Mouse (Mus musculus): ENCODE results near the gene Agtpbp1. TPM values are rescaled to one million over a fixed set of nuclear protein-coding genes. Genes with fewer than 3 reads are reported as not detected.
A peak's percentile ranks its signal among the peaks of the same experiment; 100 is the strongest.

The Agtpbp1 gene
- polyA plus RNA-seq, 1 experiment from 2014 or later, result 13.3 TPM

- no peak overlapping the region for H3K27ac ChIP-seq
- H3K9me3 ChIP-seq (replicated peaks), result no peaks in the 10 kb centered on the region
- no peak overlapping the region for H3K4me2 ChIP-seq
- no peak for ATAC-seq (replicated peaks; ENCODE audit: low FRiP score)
- H3K27me3 ChIP-seq, result no peaks in the 10 kb centered on the region
- 88% methylated on average over 6 of the region's 6 CpGs for WGBS
- H3K36me3 ChIP-seq, result no peaks in the 10 kb centered on the region
- H3K4me1 ChIP-seq, result no peaks in the 10 kb centered on the region
- no peak overlapping the region for H3K4me3 ChIP-seq (replicated peaks)
- H3K9ac ChIP-seq, result no peak overlapping the region
Observed at GRCm38 (mm10) chr13:59571107-59571506, 13.9 kb downstream of the Agtpbp1 start.

- ATAC-seq (replicated peaks; ENCODE audit: low FRiP score), result no peak
- Histone ChIP-seq H3K9me3 (replicated peaks) (no peaks in the 10 kb centered on the region), H3K4me3 (replicated peaks) (no peak overlapping the region), H3K36me3 (no peaks in the 10 kb centered on the region), H3K27ac (no peak overlapping the region), H3K4me1 (0 out of 2 replicates have a peak, but pooled peaks cover 4% of the 10 kb centered on the region), H3K27me3 (no peaks in the 10 kb centered on the region), H3K4me2 (no peak overlapping the region), H3K9ac (no peak overlapping the region)
- WGBS, result 44% methylated on average over 9 of the region's 9 CpGs
Observed at GRCm38 (mm10) chr13:59565945-59566520, 19.0 kb downstream of the Agtpbp1 start.

- ATAC-seq (replicated peaks; ENCODE audit: low FRiP score), result no peak
- 70% methylated on average over 10 of the region's 10 CpGs for WGBS
- Histone ChIP-seq H3K9ac (no peak overlapping the region), H3K4me1 (0 out of 2 replicates have a peak, but pooled peaks cover 4% of the 10 kb centered on the region), H3K36me3 (no peaks in the 10 kb centered on the region), H3K4me2 (no peak overlapping the region), H3K27ac (no peak overlapping the region), H3K9me3 (replicated peaks) (no peaks in the 10 kb centered on the region), H3K27me3 (no peaks in the 10 kb centered on the region), H3K4me3 (replicated peaks) (no peak overlapping the region)
Observed at GRCm38 (mm10) chr13:59564923-59565322, 20.1 kb downstream of the Agtpbp1 start.

- Histone ChIP-seq H3K27ac (no peak overlapping the region), H3K9me3 (replicated peaks) (no peaks in the 10 kb centered on the region)
Observed at GRCm38 (mm10) chr13:59564505-59564904, 20.5 kb downstream of the Agtpbp1 start.

GRCm38 (mm10) chr13:59562471-59562870 lies 22.6 kb downstream of the Agtpbp1 start:
- H3K4me1 ChIP-seq, result peaks cover 10% of the 10 kb centered on the region; the same call in 1 of the 2 replicates
- no peaks in the 10 kb centered on the region for H3K36me3 ChIP-seq
- H3K27me3 ChIP-seq, result no peaks in the 10 kb centered on the region
- ATAC-seq (replicated peaks; ENCODE audit: low FRiP score), result no peak
- no peaks in the 10 kb centered on the region for H3K9me3 ChIP-seq (replicated peaks)
- no peak overlapping the region for H3K27ac ChIP-seq
- no peak overlapping the region for H3K4me3 ChIP-seq (replicated peaks)
- no peak overlapping the region for H3K9ac ChIP-seq
- WGBS, result 89% methylated on average over 2 of the region's 2 CpGs
- H3K4me2 ChIP-seq, result no peak overlapping the region

More at GRCm38 (mm10) chr13:59564505-59564904, 20.5 kb downstream of the Agtpbp1 start:
- Histone ChIP-seq H3K36me3 (no peaks in the 10 kb centered on the region), H3K9ac (no peak overlapping the region), H3K4me3 (replicated peaks) (no peak overlapping the region), H3K4me1 (0 out of 2 replicates have a peak, but pooled peaks cover 4% of the 10 kb centered on the region), H3K27me3 (no peaks in the 10 kb centered on the region), H3K4me2 (no peak overlapping the region)
- WGBS, result 75% methylated on average over 4 of the region's 4 CpGs
- ATAC-seq (replicated peaks; ENCODE audit: low FRiP score), result no peak

- H3K9ac ChIP-seq, result no peak overlapping the region
- H3K36me3 ChIP-seq, result no peaks in the 10 kb centered on the region
- no peak overlapping the region for H3K27ac ChIP-seq
- no peak overlapping the region for H3K4me3 ChIP-seq (replicated peaks)
- WGBS, result 93% methylated on average over 5 of the region's 5 CpGs
- H3K4me2 ChIP-seq, result no peak overlapping the region
- H3K27me3 ChIP-seq, result no peaks in the 10 kb centered on the region
- peaks cover 25% of the 10 kb centered on the region for H3K4me1 ChIP-seq
- ATAC-seq (replicated peaks; ENCODE audit: low FRiP score), result no peak
- H3K9me3 ChIP-seq (replicated peaks), result no peaks in the 10 kb centered on the region
Observed at GRCm38 (mm10) chr13:59558776-59559175, 26.3 kb downstream of the Agtpbp1 start.

- Histone ChIP-seq H3K9me3 (replicated peaks) (no peaks in the 10 kb centered on the region), H3K4me1 (peaks cover 25% of the 10 kb centered on the region), H3K4me2 (peak overlapping the region; percentile 90), H3K27ac (peak overlapping the region; percentile 81), H3K9ac (peak overlapping the region; percentile 67), H3K4me3 (replicated peaks) (peak overlapping the region; percentile 75), H3K36me3 (no peaks in the 10 kb centered on the region), H3K27me3 (no peaks in the 10 kb centered on the region)
- peak; percentile 87 for ATAC-seq (replicated peaks; ENCODE audit: low FRiP score)
- under 1% methylated on average over 47 of the region's 73 CpGs for WGBS
Observed at GRCm38 (mm10) chr13:59557185-59557985, 27.6 kb downstream of the Agtpbp1 start.

GRCm38 (mm10) chr13:59556670-59557069 lies 28.4 kb downstream of the Agtpbp1 start:
- Histone ChIP-seq H3K36me3 (no peaks in the 10 kb centered on the region), H3K9ac (peak overlapping the region; percentile 67), H3K27ac (peak overlapping the region; percentile 81), H3K27me3 (no peaks in the 10 kb centered on the region), H3K9me3 (replicated peaks) (no peaks in the 10 kb centered on the region), H3K4me2 (peak overlapping the region; percentile 90), H3K4me1 (peaks cover 25% of the 10 kb centered on the region), H3K4me3 (replicated peaks) (peak overlapping the region; percentile 75)
- under 1% methylated on average over 43 of the region's 45 CpGs for WGBS
- peak; percentile 92 for ATAC-seq (replicated peaks; ENCODE audit: low FRiP score)

GRCm38 (mm10) chr13:59555613-59556192 lies 29.3 kb downstream of the Agtpbp1 start:
- Histone ChIP-seq H3K36me3 (no peaks in the 10 kb centered on the region), H3K4me1 (peaks cover 25% of the 10 kb centered on the region), H3K9me3 (replicated peaks) (no peaks in the 10 kb centered on the region), H3K27ac (no peak overlapping the region), H3K27me3 (no peaks in the 10 kb centered on the region), H3K9ac (no peak overlapping the region), H3K4me2 (peak overlapping the region; percentile 90), H3K4me3 (replicated peaks) (peak overlapping the region; percentile 75)
- WGBS, result 66% methylated on average over 8 of the region's 8 CpGs
- ATAC-seq (replicated peaks; ENCODE audit: low FRiP score), result no peak

GRCm38 (mm10) chr13:59554772-59555505 lies 30.1 kb downstream of the Agtpbp1 start:
- ATAC-seq (replicated peaks; ENCODE audit: low FRiP score), result no peak

GRCm38 (mm10) chr13:59552751-59553150 lies 32.3 kb downstream of the Agtpbp1 start:
- H3K27me3 ChIP-seq, result no peaks in the 10 kb centered on the region
- ATAC-seq (replicated peaks; ENCODE audit: low FRiP score), result no peak
- 64% methylated on average over 2 of the region's 2 CpGs for whole genome bisulfite sequencing
- H3K4me2 ChIP-seq, result no peak overlapping the region
- H3K36me3 ChIP-seq, result no peaks in the 10 kb centered on the region
- peaks cover 29% of the 10 kb centered on the region for H3K4me1 ChIP-seq
- no peaks in the 10 kb centered on the region for H3K9me3 ChIP-seq (replicated peaks)
- H3K9ac ChIP-seq, result no peak overlapping the region
- H3K27ac ChIP-seq, result no peak overlapping the region
- H3K4me3 ChIP-seq (replicated peaks), result no peak overlapping the region

More at GRCm38 (mm10) chr13:59554772-59555505, 30.1 kb downstream of the Agtpbp1 start:
- Histone ChIP-seq H3K4me1 (peaks cover 25% of the 10 kb centered on the region), H3K27me3 (no peaks in the 10 kb centered on the region), H3K9ac (no peak overlapping the region), H3K36me3 (no peaks in the 10 kb centered on the region), H3K9me3 (replicated peaks) (no peaks in the 10 kb centered on the region), H3K4me2 (peak overlapping the region; percentile 90), H3K27ac (no peak overlapping the region), H3K4me3 (replicated peaks) (peak overlapping the region; percentile 75)
- 56% methylated on average over 17 of the region's 17 CpGs for WGBS
